Mouse (Mus musculus): Measurements from ENCODE around the gene Car12. TPM values are rescaled to one million over a fixed set of nuclear protein-coding genes. Genes with fewer than 3 reads are reported as not detected.

The Car12 gene
- total RNA-seq (2021): under 1 TPM; 0.17 to 0.31 TPM

GRCm38 (mm10) chr9:66713135-66714021, at the start of gene Car12:
Car12 (plus strand) TSS chr9:66713686.
- intact Hi-C loops (cut with DNase I): no loop called here
- peak in 1 of 2 experiments; percentile 12 for DNase-seq

- intact Hi-C loops (cut with DNase I): no loop called here
- no peak for DNase-seq
Observed at GRCm38 (mm10) chr9:66663764-66664163, 49.7 kb upstream of the Car12 start.

- intact Hi-C loops (cut with DNase I): no loop called here
- DNase-seq: no peak
Observed at GRCm38 (mm10) chr9:66664561-66664960, 48.9 kb upstream of the Car12 start.

GRCm38 (mm10) chr9:66666153-66666552, 47.3 kb upstream of the Car12 start:
- intact Hi-C loops (cut with DNase I): no loop called here
- peak; percentile 67 to 76 for DNase-seq

- intact Hi-C loops (cut with DNase I): no loop called here
- DNase-seq: no peak
Observed at GRCm38 (mm10) chr9:66667046-66667445, 46.4 kb upstream of the Car12 start.

- no peak for DNase-seq
- intact Hi-C loops (cut with DNase I): no loop called here
Observed at GRCm38 (mm10) chr9:66667868-66668267, 45.6 kb upstream of the Car12 start.

GRCm38 (mm10) chr9:66669561-66670078, 43.9 kb upstream of the Car12 start:
- no peak for DNase-seq
- intact Hi-C loops (cut with DNase I): no loop called here

GRCm38 (mm10) chr9:66673771-66674170, 39.7 kb upstream of the Car12 start:
- DNase-seq: no peak
- intact Hi-C loops (cut with DNase I): no loop called here

GRCm38 (mm10) chr9:66675566-66675965, 37.9 kb upstream of the Car12 start:
- intact Hi-C loops (cut with DNase I): no loop called here

GRCm38 (mm10) chr9:66680102-66680501, 33.4 kb upstream of the Car12 start:
- intact Hi-C loops (cut with DNase I): no loop called here
- no peak for DNase-seq

More at GRCm38 (mm10) chr9:66675566-66675965, 37.9 kb upstream of the Car12 start:
- no peak for DNase-seq

GRCm38 (mm10) chr9:66682822-66683221, 30.7 kb upstream of the Car12 start:
- no peak for DNase-seq
- intact Hi-C loops (cut with DNase I): no loop called here

GRCm38 (mm10) chr9:66685730-66686129, 27.8 kb upstream of the Car12 start:
- no peak for DNase-seq
- intact Hi-C loops (cut with DNase I): no loop called here

- intact Hi-C loops (cut with DNase I): no loop called here
- DNase-seq: no peak
Observed at GRCm38 (mm10) chr9:66687713-66688112, 25.8 kb upstream of the Car12 start.

- intact Hi-C loops (cut with DNase I): loop anchor here (1.0 kb wide), 1 partner anchor 45 kb away; no protein-coding TSS in a partner anchor
- DNase-seq: no peak
Observed at GRCm38 (mm10) chr9:66691683-66692305, 21.7 kb upstream of the Car12 start.

- no peak for DNase-seq
- intact Hi-C loops (cut with DNase I): no loop called here
Observed at GRCm38 (mm10) chr9:66697355-66698140, 15.9 kb upstream of the Car12 start.

GRCm38 (mm10) chr9:66699748-66700147, 13.7 kb upstream of the Car12 start:
- no peak for DNase-seq

GRCm38 (mm10) chr9:66703002-66703401, 10.5 kb upstream of the Car12 start:
- DNase-seq: no peak
- intact Hi-C loops (cut with DNase I): no loop called here

More at GRCm38 (mm10) chr9:66699748-66700147, 13.7 kb upstream of the Car12 start:
- intact Hi-C loops (cut with DNase I): no loop called here

- no peak for DNase-seq
- intact Hi-C loops (cut with DNase I): loop anchor here (1.0 to 5.0 kb wide), 3 partner anchors 59 to 127 kb away; partner anchors contain the start of gene Aph1c
Observed at GRCm38 (mm10) chr9:66705354-66705753, 8.1 kb upstream of the Car12 start.

- peak; percentile 88 to 91 for DNase-seq
- intact Hi-C loops (cut with DNase I): loop anchor here (1.0 to 5.0 kb wide), 3 partner anchors 59 to 127 kb away; partner anchors contain the start of gene Aph1c
Observed at GRCm38 (mm10) chr9:66705766-66706165, 7.7 kb upstream of the Car12 start.

GRCm38 (mm10) chr9:66708054-66708772, 5.3 kb upstream of the Car12 start:
- DNase-seq: peak in 1 of 2 experiments; percentile 23

More at GRCm38 (mm10) chr9:66708054-66708772, 5.3 kb upstream of the Car12 start:
- intact Hi-C loops (cut with DNase I): loop anchor here (5.0 kb wide), 2 partner anchors 79 to 124 kb away; partner anchors contain the start of gene Aph1c
